14 mouse cellular contexts compared by ENCODE assay signal in genomic region chr14:93786234-93786633, GRCm38 (mm10).
"Had no signal": no experiment of that assay in that cellular context is flagged by ENCODE, and none has a peak within 500 bp of the region (broad histone marks: within the 10 kb centered on the region; RNA-seq: fewer than 3 reads in every experiment).

No protein-coding gene starts in this region.

- H3K36me3 ChIP-seq: limb, embryonic 12.5 days; midbrain, embryonic 12.5 days; neural tube, embryonic 13.5 days had no signal

- H3K4me1 ChIP-seq: midbrain, embryonic 12.5 days; neural tube, embryonic 13.5 days had no signal

- H3K27me3 ChIP-seq: limb, embryonic 12.5 days; midbrain, embryonic 12.5 days; neural tube, embryonic 13.5 days had no signal

- ATAC-seq: lung, postnatal 0 days; midbrain, embryonic 16.5 days had no signal

- H3K9ac ChIP-seq: limb, embryonic 12.5 days; liver, embryonic 14.5 days; midbrain, embryonic 12.5 days; neural tube, embryonic 13.5 days had no signal

- H3K27ac ChIP-seq: limb, embryonic 12.5 days; liver, embryonic 14.5 days; midbrain, embryonic 12.5 days; neural tube, embryonic 13.5 days had no signal

- DNase-seq: kidney, postnatal 25 days; lung, adult 2 months; lung, postnatal 4 days; retina, postnatal 1 day; right cerebral cortex, postnatal 4 days; spleen, adult 18-20 months; thymus, adult 18-20 months; thymus, postnatal 25 days had no signal

- H3K4me3 ChIP-seq: limb, embryonic 12.5 days; midbrain, embryonic 12.5 days; neural tube, embryonic 13.5 days had no signal

- H3K4me2 ChIP-seq: limb, embryonic 12.5 days; midbrain, embryonic 12.5 days; neural tube, embryonic 13.5 days had no signal

- H3K9me3 ChIP-seq: limb, embryonic 12.5 days; neural tube, embryonic 13.5 days had no signal
